Mouse (Mus musculus): Measurements from ENCODE around the gene Tmem183a.
A peak's percentile ranks its signal among the peaks of the same experiment; 100 is the strongest.

The Tmem183a gene

GRCm38 (mm10) chr1:134344005-134344950 lies 17.5 kb downstream of the Tmem183a start:
- DNase-seq: peak; percentile 97 to 98

- peak in 1 of 2 experiments; percentile 70 for DNase-seq
Measured at GRCm38 (mm10) chr1:134343567-134343966, 18.2 kb downstream of the Tmem183a start.

- DNase-seq: no peak
Measured at GRCm38 (mm10) chr1:134342781-134343310, 18.9 kb downstream of the Tmem183a start.

GRCm38 (mm10) chr1:134342278-134342664 lies 19.5 kb downstream of the Tmem183a start:
- DNase-seq: peak in 1 of 2 experiments; percentile 75

GRCm38 (mm10) chr1:134341641-134342277 lies 20.0 kb downstream of the Tmem183a start:
- no peak for DNase-seq

GRCm38 (mm10) chr1:134339757-134340619 lies 21.8 kb downstream of the Tmem183a start:
- no peak for DNase-seq

- DNase-seq: no peak
Measured at GRCm38 (mm10) chr1:134339162-134339561, 22.6 kb downstream of the Tmem183a start.

- DNase-seq: peak; percentile 57 to 65
Measured at GRCm38 (mm10) chr1:134336958-134337710, 24.6 kb downstream of the Tmem183a start.

GRCm38 (mm10) chr1:134335924-134336810 lies 25.6 kb downstream of the Tmem183a start:
- DNase-seq: peak; percentile 77 to 88

GRCm38 (mm10) chr1:134335211-134335923 lies 26.4 kb downstream of the Tmem183a start:
- DNase-seq: peak; percentile 82 to 91

- peak in 1 of 2 experiments; percentile 15 for DNase-seq
Measured at GRCm38 (mm10) chr1:134334111-134334827, 27.5 kb downstream of the Tmem183a start.

- DNase-seq: peak in 1 of 2 experiments; percentile 17
Measured at GRCm38 (mm10) chr1:134333371-134334110, 28.2 kb downstream of the Tmem183a start.

GRCm38 (mm10) chr1:134332770-134333271 lies 29.0 kb downstream of the Tmem183a start, which contains the start of gene Ppfia4:
Gene Ppfia4, minus strand, starts transcription at chr1:134332928.
- DNase-seq: peak; percentile 86 to 90

- DNase-seq: peak; percentile 92 to 96
Measured at GRCm38 (mm10) chr1:134331879-134332635, 29.7 kb downstream of the Tmem183a start.

GRCm38 (mm10) chr1:134326841-134327346 lies 34.9 kb downstream of the Tmem183a start:
- DNase-seq: no peak

GRCm38 (mm10) chr1:134322591-134322990 lies 39.2 kb downstream of the Tmem183a start:
- peak in 1 of 2 experiments; percentile 63 for DNase-seq

GRCm38 (mm10) chr1:134320691-134321301 lies 41.0 kb downstream of the Tmem183a start:
- DNase-seq: no peak
